Mouse (Mus musculus): ENCODE measurements at regions not wholly inside any gene's neighbourhood (a gene's known extent, or its start where the extent isn't known, plus 50 kb on each side); places are given as distances from the start of the nearest gene placed in this dataset.

DNA sequence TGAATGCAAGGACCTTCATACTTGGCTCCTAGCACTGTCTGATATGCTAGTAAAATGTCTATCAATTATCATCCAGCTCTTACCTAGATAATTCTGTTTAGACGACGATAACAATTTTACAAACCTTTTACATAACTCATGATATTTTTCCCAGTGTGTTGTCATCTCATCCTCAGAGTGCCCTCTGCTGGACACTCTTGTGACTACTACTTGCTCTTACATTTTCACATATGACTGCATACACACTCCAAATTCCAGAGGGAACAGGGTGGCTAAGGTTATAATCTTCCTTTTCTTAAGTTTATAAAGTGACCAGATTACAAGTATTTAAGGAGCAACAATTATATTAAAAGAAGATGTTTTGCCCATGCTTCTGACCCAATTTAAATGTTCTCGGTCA is 78.9 kb upstream of the Clvs2 start:
- in situ Hi-C loops (cut with MboI; ENCODE audit: low pct_ligation_motif_present, low pct_unique_long_range_greater_than_20kb, low sequenced_read_pairs), result no loop called here

More for the DNA sequence above, 78.9 kb upstream of the Clvs2 start:
- Histone ChIP-seq H3K27me3 (replicated peaks) (no peaks in the 10 kb centered on the region), H3K4me1 (ENCODE audit: control insufficient read depth in 1 of 2, insufficient read depth in 2 of 2) (no peaks in the 10 kb centered on the region), H3K4me2 (ENCODE audit: insufficient read depth, low read depth, poor library complexity, severe bottlenecking) (no peak overlapping the region), H3K4me3 (replicated peaks in 1 of 3; ENCODE audit: low read depth in 2 of 3, low read length in 2 of 3, poor library complexity in 1 of 3) (no peak overlapping the region), H3K36me3 (replicated peaks in 1 of 2; ENCODE audit: control insufficient read depth in 1 of 2, insufficient read depth in 1 of 2, low read length in 1 of 2) (no peaks in the 10 kb centered on the region), H3K9me3 (replicated peaks; ENCODE audit: low read length) (no peaks in the 10 kb centered on the region), H3K79me2 (replicated peaks; ENCODE audit: control insufficient read depth, extremely low read depth, insufficient read depth, poor library complexity, severe bottlenecking) (no peaks in the 10 kb centered on the region), H3K9ac (ENCODE audit: insufficient read depth, low read depth) (no peak overlapping the region), H3K27ac (ENCODE audit: insufficient read depth, low read depth) (no peak overlapping the region)
- TF ChIP-seq JUN (IDR thresholded peaks at IDR 0.05; ENCODE audit: insufficient read depth, low read depth, low read length) (no peak), CTCF (conservative IDR thresholded peaks at IDR 0.05 in 1 of 2, IDR thresholded peaks at IDR 0.05 in 1 of 2; ENCODE audit: low read depth in 2 of 2, low read length in 2 of 2) (peak; percentile 38 to 56), SMC3 (IDR thresholded peaks at IDR 0.05; ENCODE audit: low read depth, low read length) (peak; percentile 21; the same call in 1 of the 2 replicates), RAD21 (IDR thresholded peaks at IDR 0.05; ENCODE audit: low read depth, low read length) (peak; percentile 47)
- dilution Hi-C loops (cut with MboI; ENCODE audit: extremely low pct_ligation_motif_present, extremely low pct_unique_long_range_greater_than_20kb, low sequenced_read_pairs), result no loop called here
- DNase-seq (ENCODE audit: extremely low read depth), result peak; percentile 58

Data from CH12.LX (cell line).